Comparison of ENCODE assay signal across 9 mouse cellular contexts in the genomic region with DNA sequence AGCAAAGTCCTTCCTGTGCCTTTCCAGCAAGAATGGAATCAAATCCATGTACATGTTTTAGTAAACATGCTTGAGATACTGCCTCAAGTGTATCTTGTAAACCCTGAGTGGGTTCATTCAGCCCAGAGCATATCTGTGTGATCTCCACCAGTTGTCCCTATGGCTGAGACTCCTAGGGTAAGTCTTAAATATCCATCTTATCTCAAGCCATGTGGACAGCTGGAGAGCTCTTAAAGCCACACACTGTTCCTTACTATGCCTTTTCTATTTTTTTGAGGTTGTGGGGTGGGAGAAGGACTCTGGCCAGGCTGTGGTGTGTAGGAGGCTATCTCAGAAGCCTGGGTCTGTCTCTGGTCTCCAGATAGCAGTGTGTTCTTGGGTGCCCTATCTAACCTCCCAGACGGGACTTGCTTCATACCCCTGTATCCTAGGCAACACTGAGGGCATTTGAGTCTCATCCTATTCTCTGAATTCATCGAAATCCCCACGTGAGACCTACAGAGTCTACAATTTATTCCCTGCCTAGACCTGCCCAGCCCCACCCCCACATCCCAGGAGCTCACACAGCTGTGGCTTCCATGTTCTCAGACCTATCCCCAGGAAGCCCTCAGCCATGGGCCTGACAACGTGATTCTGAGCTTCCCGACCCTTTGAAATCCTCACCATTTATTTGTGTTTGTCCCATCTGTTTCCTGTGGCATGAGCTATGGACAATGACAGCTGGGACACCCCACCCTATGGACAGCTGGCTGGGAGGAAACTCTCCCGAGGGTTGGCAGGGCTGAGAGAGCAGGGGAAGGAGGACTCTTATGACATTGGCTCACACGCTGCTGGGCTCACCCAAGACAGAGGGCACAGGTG.
DNase-seq lines count a peak whose midpoint lies in the region; ATAC-seq and TF ChIP-seq lines count a peak whose summit lies in the region.
"Had no signal": no experiment of that assay in that cellular context is flagged by ENCODE, and none has a peak within 500 bp of the region (broad histone marks: within the 10 kb centered on the region; RNA-seq: fewer than 3 reads in every experiment).

No protein-coding gene starts in this region.

- no peak overlapping the region for H3K27ac ChIP-seq in forebrain, postnatal 0 days (ENCODE audit: low read depth, low read length)
- H3K27ac ChIP-seq in forebrain, embryonic 16.5 days (ENCODE audit: low read length), result no peak overlapping the region
- H3K27ac ChIP-seq in midbrain, embryonic 11.5 days (ENCODE audit: low read depth, low read length), result no peak overlapping the region
- H3K27ac ChIP-seq in midbrain, postnatal 0 days (ENCODE audit: low read depth, low read length), result no peak overlapping the region
- no peak overlapping the region for H3K27ac ChIP-seq in liver, embryonic 11.5 days (ENCODE audit: low read depth, low read length)
- H3K27ac ChIP-seq: layer of hippocampus, adult 2 months had no signal

- H3K4me3 ChIP-seq in forebrain, postnatal 0 days (ENCODE audit: low read depth, low read length), result no peak overlapping the region
- H3K4me3 ChIP-seq in forebrain, embryonic 16.5 days (replicated peaks; ENCODE audit: low read length), result no peak overlapping the region
- H3K4me3 ChIP-seq in midbrain, embryonic 11.5 days (ENCODE audit: low read depth, low read length), result no peak overlapping the region
- H3K4me3 ChIP-seq in midbrain, postnatal 0 days (ENCODE audit: low read depth, low read length), result no peak overlapping the region
- no peak overlapping the region for H3K4me3 ChIP-seq in liver, embryonic 11.5 days (ENCODE audit: low read depth, low read length)
- no peak overlapping the region for H3K4me3 ChIP-seq in myocyte
- H3K4me3 ChIP-seq: layer of hippocampus, adult 2 months had no signal

- no peaks in the 10 kb centered on the region for H3K4me1 ChIP-seq in forebrain, postnatal 0 days (ENCODE audit: insufficient read depth)
- no peaks in the 10 kb centered on the region for H3K4me1 ChIP-seq in forebrain, embryonic 16.5 days (replicated peaks; ENCODE audit: control insufficient read depth, insufficient read depth, low read length)
- 0 out of 2 replicates have a peak, but pooled peaks cover 4% of the 10 kb centered on the region for H3K4me1 ChIP-seq in midbrain, embryonic 11.5 days (ENCODE audit: control insufficient read depth, insufficient read depth, low read length)
- no peaks in the 10 kb centered on the region for H3K4me1 ChIP-seq in midbrain, postnatal 0 days (ENCODE audit: insufficient read depth, low read length)
- peaks cover 24% of the 10 kb centered on the region for H3K4me1 ChIP-seq in liver, embryonic 11.5 days (replicated peaks; ENCODE audit: control insufficient read depth, insufficient read depth, low read length)

- WGBS in forebrain, postnatal 0 days, result 58% methylated on average over 7 of the region's 7 CpGs
- 64% methylated on average over 7 of the region's 7 CpGs for WGBS in forebrain, embryonic 16.5 days
- 43% methylated on average over 7 of the region's 7 CpGs for WGBS in midbrain, embryonic 11.5 days
- 41% methylated on average over 7 of the region's 7 CpGs for WGBS in midbrain, postnatal 0 days
- 35% methylated on average over 7 of the region's 7 CpGs for WGBS in liver, embryonic 11.5 days

- no peaks in the 10 kb centered on the region for H3K27me3 ChIP-seq in forebrain, postnatal 0 days (ENCODE audit: insufficient read depth, low read length)
- H3K27me3 ChIP-seq in forebrain, embryonic 16.5 days (replicated peaks; ENCODE audit: control insufficient read depth, insufficient read depth, low read length), result no peaks in the 10 kb centered on the region; the same call in 1 of the 2 replicates
- 0 out of 2 replicates have a peak, but pooled peaks cover 2% of the 10 kb centered on the region for H3K27me3 ChIP-seq in midbrain, embryonic 11.5 days (ENCODE audit: control insufficient read depth, insufficient read depth, low read length)
- no peaks in the 10 kb centered on the region for H3K27me3 ChIP-seq in midbrain, postnatal 0 days (ENCODE audit: insufficient read depth, low read length)
- H3K27me3 ChIP-seq in liver, embryonic 11.5 days (replicated peaks; ENCODE audit: control insufficient read depth, insufficient read depth, low read length), result no peaks in the 10 kb centered on the region
- no peaks in the 10 kb centered on the region for H3K27me3 ChIP-seq in myocyte (ENCODE audit: control insufficient read depth, insufficient read depth, insufficient read length)

- no peak for TF ChIP-seq POLR2A in myocyte (IDR thresholded peaks at IDR 0.05; ENCODE audit: insufficient read length, low read depth)

- no peak overlapping the region for H3ac ChIP-seq in myocyte (ENCODE audit: control insufficient read depth, insufficient read length)

- H3K79me2 ChIP-seq in myocyte (ENCODE audit: control insufficient read depth, insufficient read depth), result no peaks in the 10 kb centered on the region

- H3K4me2 ChIP-seq in forebrain, postnatal 0 days (ENCODE audit: low read depth), result no peak overlapping the region
- no peak overlapping the region for H3K4me2 ChIP-seq in forebrain, embryonic 16.5 days (ENCODE audit: low read length)
- H3K4me2 ChIP-seq in midbrain, embryonic 11.5 days, result no peak overlapping the region
- no peak overlapping the region for H3K4me2 ChIP-seq in midbrain, postnatal 0 days (ENCODE audit: low read depth, low read length, poor library complexity, severe bottlenecking)
- H3K4me2 ChIP-seq in liver, embryonic 11.5 days, result peak overlapping the region; percentile 22; the same call in 1 of the 2 replicates
- peak overlapping the region; percentile 60 for H3K4me2 ChIP-seq in myocyte (ENCODE audit: low read depth)

- no peaks in the 10 kb centered on the region for H3K36me3 ChIP-seq in forebrain, postnatal 0 days (ENCODE audit: insufficient read depth)
- no peaks in the 10 kb centered on the region for H3K36me3 ChIP-seq in forebrain, embryonic 16.5 days (ENCODE audit: control insufficient read depth, insufficient read depth)
- H3K36me3 ChIP-seq in midbrain, embryonic 11.5 days (ENCODE audit: control insufficient read depth, insufficient read depth, low read length), result no peaks in the 10 kb centered on the region
- H3K36me3 ChIP-seq in midbrain, postnatal 0 days (ENCODE audit: insufficient read depth, low read length), result no peaks in the 10 kb centered on the region
- no peaks in the 10 kb centered on the region for H3K36me3 ChIP-seq in liver, embryonic 11.5 days (ENCODE audit: control insufficient read depth, insufficient read depth, low read length)
- no peaks in the 10 kb centered on the region for H3K36me3 ChIP-seq in myocyte (ENCODE audit: control insufficient read depth, insufficient read depth)

- ATAC-seq in forebrain, postnatal 0 days, result peak; percentile 34; the same call in 1 of the 2 replicates
- no peak for ATAC-seq in forebrain, embryonic 16.5 days
- ATAC-seq in midbrain, embryonic 11.5 days (ENCODE audit: low FRiP score), result peak; percentile 56; the same call in 1 of the 2 replicates
- ATAC-seq in midbrain, postnatal 0 days (ENCODE audit: low FRiP score), result no peak
- ATAC-seq in liver, embryonic 11.5 days (replicated peaks; ENCODE audit: low FRiP score), result peak; percentile 91
- ATAC-seq in inflammation-experienced regulatory T-cells, adult 6 months, result no peak

- no peaks in the 10 kb centered on the region for H3K9me3 ChIP-seq in forebrain, postnatal 0 days (ENCODE audit: low read length)
- no peaks in the 10 kb centered on the region for H3K9me3 ChIP-seq in forebrain, embryonic 16.5 days (ENCODE audit: control insufficient read depth, low read length)
- H3K9me3 ChIP-seq in midbrain, embryonic 11.5 days (ENCODE audit: control insufficient read depth, low read length), result no peaks in the 10 kb centered on the region
- no peaks in the 10 kb centered on the region for H3K9me3 ChIP-seq in midbrain, postnatal 0 days (ENCODE audit: low read length)
- H3K9me3 ChIP-seq in liver, embryonic 11.5 days (ENCODE audit: control insufficient read depth, low read length), result no peaks in the 10 kb centered on the region

- no peak for TF ChIP-seq CTCF in forebrain, postnatal 0 days (IDR thresholded peaks at IDR 0.05; ENCODE audit: low read depth)
- no peak for TF ChIP-seq CTCF in midbrain, postnatal 0 days (IDR thresholded peaks at IDR 0.05)

- H3K9ac ChIP-seq in forebrain, postnatal 0 days, result no peak overlapping the region
- H3K9ac ChIP-seq in forebrain, embryonic 16.5 days (replicated peaks; ENCODE audit: low read depth, low read length), result no peak overlapping the region
- no peak overlapping the region for H3K9ac ChIP-seq in midbrain, embryonic 11.5 days (ENCODE audit: low read length)
- no peak overlapping the region for H3K9ac ChIP-seq in midbrain, postnatal 0 days (replicated peaks; ENCODE audit: low read length, poor library complexity, severe bottlenecking)
- H3K9ac ChIP-seq in liver, embryonic 11.5 days (ENCODE audit: low read depth, low read length), result no peak overlapping the region

- no peak for DNase-seq in forebrain, postnatal 0 days
- DNase-seq in midbrain, embryonic 11.5 days (ENCODE audit: low spot score, missing footprints), result no peak
- DNase-seq in midbrain, postnatal 0 days (ENCODE audit: low spot score), result no peak
- DNase-seq in liver, embryonic 11.5 days (ENCODE audit: low spot score), result no peak
- no peak for DNase-seq in adrenal gland, adult (ENCODE audit: inconsistent age in 2 of 2, low spot score in 1 of 2)

TF ChIP-seq in myocyte, 11 proteins besides CTCF, POLR2A, EP300 and RAD21:
- TF ChIP-seq TCF12 (IDR thresholded peaks at IDR 0.05; ENCODE audit: insufficient read depth, poor library complexity, severe bottlenecking), result peak; percentile 99
- no peak for TF ChIP-seq E2F4 (IDR thresholded peaks at IDR 0.05; ENCODE audit: insufficient read depth)
- TF ChIP-seq SRF (IDR thresholded peaks at IDR 0.05; ENCODE audit: control insufficient read depth, insufficient read length, low read depth), result no peak
- TF ChIP-seq MYOD1 (IDR thresholded peaks at IDR 0.05; ENCODE audit: control insufficient read depth in 1 of 3, insufficient read length in 2 of 3, low read depth in 2 of 3), result peak; percentile 98
- TF ChIP-seq TCF3 (IDR thresholded peaks at IDR 0.05; ENCODE audit: insufficient read length, low read depth), result peak; percentile 94
- no peak for TF ChIP-seq POLR2AphosphoS2 (IDR thresholded peaks at IDR 0.05; ENCODE audit: insufficient read length, low read depth)
- TF ChIP-seq MYOG (IDR thresholded peaks at IDR 0.05; ENCODE audit: control insufficient read depth in 1 of 3, insufficient read depth in 1 of 3, insufficient read length in 2 of 3, low read depth in 2 of 3), result peak; percentile 93 to 100 (median 98)
- no peak for TF ChIP-seq REST (IDR thresholded peaks at IDR 0.05; ENCODE audit: insufficient read depth, insufficient read length)
- 0 out of 2 replicates have a peak, but pooled peaks have one; percentile 1 for TF ChIP-seq CEBPB (IDR thresholded peaks at IDR 0.05; ENCODE audit: insufficient read depth, poor library complexity, severe bottlenecking)
- TF ChIP-seq USF1 (IDR thresholded peaks at IDR 0.05; ENCODE audit: low read depth), result no peak
- no peak for TF ChIP-seq MAX (IDR thresholded peaks at IDR 0.05; ENCODE audit: low read depth)

Comparison
In these comparisons a context has a peak if more than half of its experiments do, and no peak if none do; other contexts are left out.
1. ATAC-seq: peak in forebrain, postnatal 0 days (single experiment), midbrain, embryonic 11.5 days (single experiment) and liver, embryonic 11.5 days (single experiment); none in forebrain, embryonic 16.5 days (single experiment), midbrain, postnatal 0 days (single experiment) and inflammation-experienced regulatory T-cells, adult 6 months (single experiment).
2. H3K4me2 ChIP-seq: peak in liver, embryonic 11.5 days (single experiment) and myocyte (single experiment); none in forebrain, postnatal 0 days (single experiment), forebrain, embryonic 16.5 days (single experiment), midbrain, embryonic 11.5 days (single experiment) and midbrain, postnatal 0 days (single experiment).